Mouse (Mus musculus) stomach, embryonic 16.5 days (tissue): ENCODE data around the gene Rsph1. TPM values are rescaled to one million over a fixed set of nuclear protein-coding genes. Genes with fewer than 3 reads are reported as not detected.
A peak's percentile ranks its signal among the peaks of the same experiment; 100 is the strongest.

Experiments
- ATAC-seq: fragments of 200-750 bp; cut with Nextera tagmentation; 2 replicates; pipeline ENCODE4 v1.8.0; 2017; ENCODE audit warnings: moderate number of reproducible peaks, moderate TSS enrichment; ENCODE audit not compliant: insufficient read depth, low FRiP score
- H3K27ac ChIP-seq: fragments of 300-500 bp; sonication (generic); 2 replicates; pipeline ENCODE4 v1.5.1; 2014; ENCODE audit warnings: low read length
- H3K27me3 ChIP-seq: fragments of 300-500 bp; sonication (generic); 2 replicates; pipeline ENCODE4 v1.6.1; 2014; ENCODE audit warnings: low read length, control low read depth, mixed read lengths; ENCODE audit not compliant: control insufficient read depth, insufficient read depth
- H3K36me3 ChIP-seq: fragments of 300-500 bp; sonication (generic); 2 replicates; pipeline ENCODE4 v1.6.1; 2014; ENCODE audit warnings: low read length; ENCODE audit not compliant: control insufficient read depth, insufficient read depth
- H3K4me1 ChIP-seq: fragments of 300-500 bp; sonication (generic); 2 replicates; pipeline ENCODE4 v1.6.1; 2014; ENCODE audit warnings: low read length, control low read depth, mixed read lengths; ENCODE audit not compliant: control insufficient read depth, insufficient read depth
- H3K4me2 ChIP-seq: fragments of 300-500 bp; sonication (generic); 2 replicates; pipeline ENCODE4 v1.6.1; 2014; ENCODE audit warnings: low read depth, low read length, mixed read lengths
- H3K4me3 ChIP-seq: fragments of 300-500 bp; sonication (generic); replicated peaks from 2 replicates; pipeline ENCODE4 v1.5.1; 2014; ENCODE audit warnings: mild to moderate bottlenecking, low read length
- H3K9ac ChIP-seq: fragments of 300-500 bp; sonication (generic); 2 replicates; pipeline ENCODE4 v1.6.1; 2014; ENCODE audit warnings: low read length
- H3K9me3 ChIP-seq: fragments of 300-500 bp; sonication (generic); replicated peaks from 2 replicates; pipeline ENCODE4 v1.6.1; 2016; ENCODE audit warnings: low read length, control low read depth; ENCODE audit not compliant: control insufficient read depth
- WGBS: fragments of 180-500 bp; shearing (Covaris S2); extraction: QIAGEN DNeasy Blood & Tissue Kit; methylation state at CpG from one replicate; pipeline ENCODE4 v1.1.7; 2014; 5-methylcytosine and 5-hydroxymethylcytosine counted together
- polyA plus RNA-seq: library from polyadenylated mRNA; unstranded; fragments of >200 nt; fragmentation: Nextera tagmentation; extraction: Ambion mirVana; gene quantifications from 2 replicates; pipeline ENCODE4 v1.2.1, GENCODE M21; 2015

The Rsph1 gene
- polyA plus RNA-seq, 1 experiment from 2014 or later: 1.5 TPM

DNA sequence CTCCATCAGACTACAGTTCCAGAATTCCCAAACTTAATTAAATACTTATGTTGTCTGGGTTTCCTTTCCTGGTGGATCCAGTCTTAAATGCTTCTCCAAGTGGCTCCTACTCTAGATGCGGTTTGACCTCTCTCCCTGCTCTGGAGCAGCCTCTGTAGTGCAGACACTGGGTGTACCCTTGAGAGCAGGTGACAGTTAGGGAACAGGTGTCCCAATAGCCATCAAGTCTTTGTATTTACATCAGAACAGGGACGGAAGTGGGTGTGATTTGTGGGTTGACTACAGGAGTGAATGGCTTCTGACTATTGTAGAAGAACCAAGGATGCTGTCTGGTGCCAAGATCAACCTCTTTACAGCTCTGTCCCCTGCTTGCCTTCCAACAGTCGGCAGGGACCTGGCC, 30.6 kb upstream of the Rsph1 start:
- Histone ChIP-seq H3K27me3 (no peaks in the 10 kb centered on the region), H3K36me3 (peaks cover 4% of the 10 kb centered on the region; the same call in 1 of the 2 replicates), H3K27ac (peak overlapping the region; percentile 38), H3K9ac (no peak overlapping the region), H3K4me3 (no peak overlapping the region), H3K4me1 (no peaks in the 10 kb centered on the region), H3K4me2 (no peak overlapping the region), H3K9me3 (no peaks in the 10 kb centered on the region)
- 78% methylated on average over 3 of the region's 3 CpGs for WGBS
- no peak for ATAC-seq

DNA sequence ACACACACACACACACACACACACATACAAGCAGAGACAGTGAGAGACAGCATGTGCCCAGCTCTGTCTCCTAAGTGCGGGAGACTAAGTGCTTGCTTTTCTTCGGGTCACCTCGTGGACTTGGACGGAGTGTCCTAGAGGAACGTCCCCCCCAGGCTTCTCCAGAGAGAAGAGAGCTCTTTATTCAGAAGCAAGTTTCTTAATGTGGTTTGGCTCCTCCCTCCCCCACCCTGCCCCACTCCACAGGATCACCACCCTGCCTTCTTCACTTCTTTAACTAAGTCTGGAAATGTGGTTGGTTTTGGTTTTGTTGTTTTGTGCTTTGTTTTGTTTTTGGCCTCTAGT, 28.6 kb upstream of the Rsph1 start:
- ATAC-seq: no peak
- H3K4me1 ChIP-seq: no peaks in the 10 kb centered on the region
- H3K9me3 ChIP-seq: no peaks in the 10 kb centered on the region
- peak overlapping the region; percentile 94 for H3K27ac ChIP-seq
- H3K27me3 ChIP-seq: no peaks in the 10 kb centered on the region
- H3K4me2 ChIP-seq: no peak overlapping the region
- 43% methylated on average over 5 of the region's 5 CpGs for WGBS
- no peak overlapping the region for H3K4me3 ChIP-seq
- peak overlapping the region; percentile 7; the same call in 1 of the 2 replicates for H3K9ac ChIP-seq
- peaks cover 4% of the 10 kb centered on the region; the same call in 1 of the 2 replicates for H3K36me3 ChIP-seq

DNA sequence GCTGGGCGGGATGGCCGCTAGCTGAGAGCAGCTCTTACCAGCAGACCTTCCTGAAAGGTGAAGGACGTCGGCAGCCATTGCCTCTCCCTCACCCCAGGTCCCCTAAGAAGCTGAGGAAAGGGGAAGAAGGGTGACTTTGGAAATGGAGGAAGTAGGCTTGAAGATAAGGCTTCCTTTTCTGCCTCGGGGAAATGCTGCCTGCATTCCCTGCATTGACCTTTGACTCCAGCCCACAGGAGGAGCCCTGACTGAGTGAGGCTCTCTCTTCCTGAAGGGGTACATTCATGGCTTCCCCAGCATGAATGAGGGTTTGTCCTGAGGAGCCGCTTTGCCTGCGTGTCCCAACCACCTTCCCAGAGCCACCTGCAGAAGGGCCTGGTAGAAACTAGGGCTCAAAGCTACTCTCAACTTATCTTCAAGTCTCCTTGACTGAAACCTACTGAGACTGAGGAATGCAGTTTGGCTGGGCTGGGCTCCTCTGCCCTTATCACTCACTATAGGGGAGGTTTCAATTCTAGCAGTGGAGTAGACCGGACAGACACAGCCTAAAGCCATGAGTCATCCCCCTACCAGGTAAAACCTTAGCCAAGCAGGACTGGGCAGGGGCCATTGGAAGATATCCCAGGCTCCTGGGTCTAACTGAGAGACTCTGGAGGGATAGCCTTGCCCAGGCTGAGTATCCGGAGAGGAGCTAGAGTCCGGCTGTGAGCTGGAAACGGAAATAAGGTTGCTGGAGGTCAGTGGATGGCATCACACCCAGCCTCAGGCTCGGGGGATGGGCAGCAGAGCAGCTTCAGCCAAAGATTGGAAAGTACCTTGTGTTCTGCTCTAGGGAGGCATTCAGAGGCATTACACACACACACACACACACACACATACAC, 28.0 kb upstream of the Rsph1 start:
- peak; percentile 92 for ATAC-seq
- Histone ChIP-seq H3K27ac (peak overlapping the region; percentile 94), H3K27me3 (no peaks in the 10 kb centered on the region), H3K9me3 (no peaks in the 10 kb centered on the region), H3K4me3 (no peak overlapping the region), H3K9ac (peak overlapping the region; percentile 38; the same call in 1 of the 2 replicates), H3K4me1 (no peaks in the 10 kb centered on the region), H3K36me3 (no peaks in the 10 kb centered on the region), H3K4me2 (no peak overlapping the region; the same call in 1 of the 2 replicates)
- WGBS: 31% methylated on average over 12 of the region's 12 CpGs

DNA sequence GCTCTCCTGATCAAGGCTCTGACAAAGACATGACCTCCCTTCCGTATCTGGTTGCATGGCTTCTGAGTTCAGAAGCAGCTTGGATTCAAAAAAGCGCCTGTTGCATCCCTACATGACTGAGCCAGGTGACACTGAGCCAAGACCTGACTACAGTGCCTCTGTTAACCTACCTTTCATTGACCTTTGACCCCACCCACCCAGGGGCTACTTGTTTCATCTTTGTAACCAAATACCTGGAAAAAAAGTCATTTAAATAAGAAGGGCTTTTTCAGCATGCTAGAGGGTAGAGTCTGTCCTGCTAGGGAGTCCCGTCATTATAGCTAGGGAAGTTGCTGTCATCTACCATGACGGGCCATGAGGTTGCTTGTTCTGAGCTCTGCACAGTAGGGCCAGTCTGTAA, 26.2 kb upstream of the Rsph1 start:
- no peak overlapping the region; the same call in 1 of the 2 replicates for H3K27ac ChIP-seq
- H3K4me1 ChIP-seq: no peaks in the 10 kb centered on the region
- H3K27me3 ChIP-seq: no peaks in the 10 kb centered on the region
- H3K9ac ChIP-seq: no peak overlapping the region
- WGBS: 92% methylated on average over 4 of the region's 4 CpGs
- no peak overlapping the region for H3K4me3 ChIP-seq
- no peak overlapping the region for H3K4me2 ChIP-seq
- H3K9me3 ChIP-seq: no peaks in the 10 kb centered on the region
- no peak for ATAC-seq
- H3K36me3 ChIP-seq: no peaks in the 10 kb centered on the region

DNA sequence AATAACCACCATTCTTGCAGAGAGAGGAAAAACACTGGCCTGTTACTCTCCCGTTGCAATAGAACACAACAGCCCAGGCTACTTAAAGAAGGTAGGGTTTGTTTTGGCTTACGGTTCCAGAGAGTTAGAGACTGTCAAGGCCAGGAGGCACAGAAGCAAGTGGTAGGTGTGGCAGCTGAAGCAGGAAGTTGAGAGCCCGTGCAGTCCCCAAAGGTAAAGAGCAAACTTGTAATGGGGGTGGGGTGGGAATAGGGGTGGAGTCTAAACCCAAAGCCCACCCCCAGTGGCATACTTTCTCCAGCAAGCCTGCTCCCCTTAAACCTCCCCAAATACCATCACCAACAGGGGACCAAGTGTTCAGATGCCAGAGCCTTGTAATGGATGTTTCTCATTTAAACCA, 23.6 kb upstream of the Rsph1 start:
- WGBS: 55% methylated on average over 3 of the region's 3 CpGs
- H3K4me1 ChIP-seq: peaks cover 13% of the 10 kb centered on the region; the same call in 1 of the 2 replicates
- no peaks in the 10 kb centered on the region for H3K9me3 ChIP-seq
- no peak overlapping the region; the same call in 1 of the 2 replicates for H3K27ac ChIP-seq
- no peak overlapping the region for H3K4me3 ChIP-seq
- H3K9ac ChIP-seq: no peak overlapping the region
- ATAC-seq: no peak
- no peak overlapping the region for H3K4me2 ChIP-seq
- H3K36me3 ChIP-seq: no peaks in the 10 kb centered on the region
- no peaks in the 10 kb centered on the region for H3K27me3 ChIP-seq

DNA sequence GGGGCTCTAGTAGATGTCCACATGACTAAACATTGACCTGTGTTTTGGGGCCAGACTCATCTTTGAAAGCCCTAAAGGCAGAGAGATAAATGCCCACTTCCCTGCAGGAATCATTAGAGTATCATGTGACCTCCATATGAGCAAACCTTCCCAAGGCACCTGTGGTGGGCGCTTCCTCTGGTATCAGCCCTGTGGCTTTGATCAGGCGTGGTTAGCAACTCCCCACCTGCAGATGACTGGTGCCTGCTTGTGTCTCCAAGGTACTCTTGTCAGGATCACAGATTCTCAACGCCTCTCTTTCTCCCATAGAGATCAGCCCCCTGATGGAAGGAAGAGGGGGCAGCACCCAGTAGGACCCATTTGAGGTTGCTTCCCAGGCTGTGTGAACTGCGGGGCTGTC, 22.8 kb upstream of the Rsph1 start:
- ATAC-seq: no peak
- Histone ChIP-seq H3K4me3 (no peak overlapping the region), H3K36me3 (no peaks in the 10 kb centered on the region), H3K9me3 (no peaks in the 10 kb centered on the region), H3K4me1 (peaks cover 13% of the 10 kb centered on the region; the same call in 1 of the 2 replicates), H3K9ac (no peak overlapping the region), H3K27ac (no peak overlapping the region), H3K4me2 (no peak overlapping the region), H3K27me3 (no peaks in the 10 kb centered on the region)
- WGBS: 81% methylated on average over 4 of the region's 4 CpGs

DNA sequence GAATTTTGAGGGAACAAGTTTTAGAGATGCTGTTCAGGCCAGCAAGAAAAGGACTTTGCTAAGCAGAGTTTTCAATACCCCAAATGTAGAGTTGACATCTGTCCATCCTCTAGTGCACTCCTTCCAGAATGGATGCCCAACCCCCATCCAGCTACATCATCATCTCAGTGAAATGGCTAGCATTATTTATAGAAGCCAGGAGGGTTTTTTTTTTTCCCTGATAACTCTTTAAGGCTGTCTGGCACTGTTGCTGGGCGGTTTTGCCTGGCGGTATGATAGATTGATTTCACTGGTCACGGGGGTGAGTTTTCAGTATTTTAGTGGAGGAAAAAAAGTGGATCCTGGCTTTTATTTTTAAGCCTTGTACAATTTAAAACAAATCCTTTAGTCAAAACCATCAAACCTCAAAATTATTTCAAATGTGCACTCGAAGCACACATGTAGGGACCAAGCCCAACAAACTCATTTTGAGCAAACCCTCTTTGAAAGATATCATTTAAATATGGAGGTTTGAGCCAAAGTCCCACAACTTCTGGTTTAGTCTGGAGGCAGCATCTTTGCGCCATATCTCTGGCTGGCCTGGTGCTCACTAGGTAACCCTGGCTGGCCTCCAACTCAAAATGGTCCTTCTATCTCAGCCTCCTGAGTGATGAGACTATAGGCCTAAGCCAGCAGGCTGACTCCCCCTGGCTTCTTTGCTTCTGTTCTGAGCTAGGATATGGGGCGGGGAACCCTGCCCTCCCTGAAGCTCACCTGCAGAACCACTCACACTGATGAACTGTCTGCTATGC, 21.4 kb upstream of the Rsph1 start:
- Histone ChIP-seq H3K27me3 (no peaks in the 10 kb centered on the region), H3K36me3 (no peaks in the 10 kb centered on the region), H3K4me3 (no peak overlapping the region), H3K4me2 (no peak overlapping the region), H3K27ac (no peak overlapping the region; the same call in 1 of the 2 replicates), H3K9me3 (no peaks in the 10 kb centered on the region), H3K4me1 (peaks cover 13% of the 10 kb centered on the region; the same call in 1 of the 2 replicates), H3K9ac (no peak overlapping the region)
- WGBS: 74% methylated on average over 6 of the region's 6 CpGs
- no peak for ATAC-seq

DNA sequence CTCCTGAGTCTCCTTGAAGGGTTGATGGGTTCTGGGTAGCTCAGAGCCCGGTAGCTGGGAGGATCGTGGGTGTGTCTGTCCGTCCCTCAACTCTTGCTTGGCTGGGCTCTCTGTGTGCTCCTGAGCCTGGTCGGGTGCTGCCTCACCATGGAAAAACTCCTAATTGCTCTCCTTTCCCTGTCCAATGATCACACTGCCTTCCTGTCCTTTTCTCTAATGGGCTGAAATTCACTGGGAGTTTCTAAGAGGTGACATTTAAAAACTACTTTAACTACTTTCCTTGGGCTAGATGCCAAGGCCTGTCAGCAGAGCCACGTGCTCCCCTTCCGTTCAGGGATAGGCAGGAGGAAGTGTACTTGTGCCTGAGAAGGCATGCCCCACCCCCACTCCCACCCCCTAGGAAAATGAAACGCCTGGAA, 20.3 kb upstream of the Rsph1 start:
- Histone ChIP-seq H3K27me3 (no peaks in the 10 kb centered on the region), H3K4me3 (peak overlapping the region; percentile 69), H3K4me2 (peak overlapping the region; percentile 100), H3K4me1 (peaks cover 13% of the 10 kb centered on the region; the same call in 1 of the 2 replicates), H3K27ac (peak overlapping the region; percentile 76), H3K36me3 (no peaks in the 10 kb centered on the region), H3K9me3 (no peaks in the 10 kb centered on the region), H3K9ac (peak overlapping the region; percentile 78)
- WGBS: 2% methylated on average over 7 of the region's 7 CpGs
- peak; percentile 61; the same call in 1 of the 2 replicates for ATAC-seq
